Mouse (Mus musculus) cerebellum, adult 9-10 months (tissue): ENCODE measurements around the gene Ubd.
A peak's percentile ranks its signal among the peaks of the same experiment; 100 is the strongest.
"Not testable (repeated sequence)": the region's sequence is repeated elsewhere in the genome, so short reads cannot be mapped to it uniquely, and the experiment has no call there.

ENCODE experiments used
- DNase-seq: peaks from one replicate; pipeline ENCODE4 v3.0.0; 2022

Gene Ubd

GRCm38 (mm10) chr17:37193656-37194055, at the start of gene Ubd:
Gene Ubd (plus strand): TSS chr17:37193892.
- no peak for DNase-seq

- no peak for DNase-seq
Measured at GRCm38 (mm10) chr17:37161394-37161793, 32.3 kb upstream of the Ubd start, which contains the start of gene Olfr93. Gene Olfr93 (minus strand): TSS chr17:37161494.

- no peak for DNase-seq
Measured at GRCm38 (mm10) chr17:37185474-37185873, 8.2 kb upstream of the Ubd start.

- DNase-seq, result peak; percentile 40
Measured at GRCm38 (mm10) chr17:37190711-37191110, 3.0 kb upstream of the Ubd start.

- DNase-seq, result no peak
Measured at GRCm38 (mm10) chr17:37193032-37193431, 660 bp upstream of the Ubd start.

- no peak for DNase-seq
Measured at GRCm38 (mm10) chr17:37194782-37195181, 1.1 kb downstream of the Ubd start.

GRCm38 (mm10) chr17:37196845-37197724, 3.4 kb downstream of the Ubd start:
- DNase-seq, result no peak

GRCm38 (mm10) chr17:37200894-37201293, 7.2 kb downstream of the Ubd start, which contains the start of gene Olfr94:
Gene Olfr94 (minus strand): TSS chr17:37200994.
- DNase-seq, result no peak

GRCm38 (mm10) chr17:37203206-37203916, 9.7 kb downstream of the Ubd start:
- DNase-seq, result peak; percentile 78

GRCm38 (mm10) chr17:37203917-37204236, 10.2 kb downstream of the Ubd start:
- DNase-seq, result no peak

GRCm38 (mm10) chr17:37210884-37211768, 17.4 kb downstream of the Ubd start:
- DNase-seq, result peak; percentile 7

- no peak for DNase-seq
Measured at GRCm38 (mm10) chr17:37213018-37213417, 19.3 kb downstream of the Ubd start, which contains the start of gene Olfr95. Gene Olfr95 (minus strand): TSS chr17:37213118.

- DNase-seq, result no peak
Measured at GRCm38 (mm10) chr17:37218486-37218885, 24.8 kb downstream of the Ubd start.

GRCm38 (mm10) chr17:37219846-37220245, 26.2 kb downstream of the Ubd start, which contains the start of gene Olfr96:
Gene Olfr96 (plus strand): TSS chr17:37220146.
- no peak for DNase-seq

GRCm38 (mm10) chr17:37221879-37222278, 28.2 kb downstream of the Ubd start:
- no peak for DNase-seq

GRCm38 (mm10) chr17:37237230-37237629, 43.5 kb downstream of the Ubd start, which contains the start of gene Olfr97:
Gene Olfr97 (minus strand): TSS chr17:37237330.
- DNase-seq, result not testable (repeated sequence)

GRCm38 (mm10) chr17:37242198-37242597, 48.5 kb downstream of the Ubd start:
- DNase-seq, result no peak
